13 mouse cellular contexts compared by ENCODE assay signal in the genomic region with DNA sequence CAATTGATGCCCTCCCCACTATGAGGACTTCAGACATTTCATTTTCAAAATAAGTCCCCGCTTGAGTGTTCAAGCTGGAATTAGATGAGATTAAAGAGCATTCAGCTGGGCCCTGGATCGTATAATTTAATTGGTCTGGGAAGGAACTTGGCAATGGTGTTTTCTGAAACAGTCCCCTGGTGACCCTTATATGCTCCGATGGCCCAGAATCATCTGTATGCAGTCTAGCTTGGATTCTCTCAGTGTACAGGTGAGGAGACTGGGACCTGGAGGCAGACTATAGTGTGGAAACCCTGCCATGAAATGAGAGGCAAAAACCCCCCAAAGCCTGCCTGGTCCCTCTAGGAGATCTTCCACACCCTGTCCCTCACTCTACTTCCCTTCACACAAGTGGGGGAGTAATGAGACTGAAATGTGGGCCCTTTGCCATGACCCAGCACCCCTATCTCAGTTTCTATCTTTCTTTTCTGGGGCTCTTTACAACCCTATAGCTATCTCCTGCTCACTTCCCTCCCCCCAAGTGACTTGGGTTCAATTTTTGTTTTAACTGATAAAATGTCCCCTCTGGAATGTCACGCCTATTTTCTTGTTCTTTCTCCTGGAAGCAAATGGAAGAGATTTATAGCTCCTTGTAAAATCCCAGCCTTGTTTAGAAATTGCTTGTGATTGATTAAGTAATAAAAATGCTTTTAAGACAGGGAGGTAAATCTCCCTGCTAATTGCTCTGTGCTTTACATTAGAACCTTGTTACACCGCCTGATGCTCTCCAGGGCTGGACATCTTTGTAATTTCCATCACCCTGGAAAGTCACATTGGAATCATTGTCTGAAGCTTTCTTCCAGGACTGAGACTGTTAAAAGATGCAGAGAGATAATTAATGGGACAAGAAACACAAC.
"Had no signal": no experiment of that assay in that cellular context is flagged by ENCODE, and none has a peak within 500 bp of the region (broad histone marks: within the 10 kb centered on the region; RNA-seq: fewer than 3 reads in every experiment).

No protein-coding gene starts in this region.

- H3K27me3 ChIP-seq: intestine, embryonic 15.5 days; limb, embryonic 12.5 days; midbrain, embryonic 15.5 days had no signal

- ATAC-seq: intestine, embryonic 15.5 days; midbrain, embryonic 15.5 days had no signal

- H3K4me3 ChIP-seq: intestine, embryonic 15.5 days; layer of hippocampus, adult 2 months; limb, embryonic 12.5 days; midbrain, embryonic 15.5 days had no signal

- H3K9me3 ChIP-seq: intestine, embryonic 15.5 days; limb, embryonic 12.5 days; midbrain, embryonic 15.5 days had no signal

- H3K4me1 ChIP-seq: intestine, embryonic 15.5 days; midbrain, embryonic 15.5 days had no signal

- H3K36me3 ChIP-seq: intestine, embryonic 15.5 days; limb, embryonic 12.5 days; midbrain, embryonic 15.5 days had no signal

- H3K27ac ChIP-seq: intestine, embryonic 15.5 days; layer of hippocampus, adult 2 months; limb, embryonic 12.5 days; liver, embryonic 14.5 days; midbrain, embryonic 15.5 days had no signal

- H3K4me2 ChIP-seq: intestine, embryonic 15.5 days; limb, embryonic 12.5 days; midbrain, embryonic 11.5 days; midbrain, embryonic 15.5 days had no signal

- DNase-seq: kidney, adult 9 months; kidney, postnatal 36 days; lung, adult 18-20 months; lung, postnatal 10 days; lung, postnatal 4 days; right cerebral cortex, postnatal 14 days; thymus, postnatal 4 days had no signal

- H3K9ac ChIP-seq: intestine, embryonic 15.5 days; limb, embryonic 12.5 days; liver, embryonic 14.5 days; midbrain, embryonic 15.5 days had no signal
